Mouse (Mus musculus): Measurements from ENCODE around the gene 9330182O14Rik.

9330182O14Rik gene

DNA sequence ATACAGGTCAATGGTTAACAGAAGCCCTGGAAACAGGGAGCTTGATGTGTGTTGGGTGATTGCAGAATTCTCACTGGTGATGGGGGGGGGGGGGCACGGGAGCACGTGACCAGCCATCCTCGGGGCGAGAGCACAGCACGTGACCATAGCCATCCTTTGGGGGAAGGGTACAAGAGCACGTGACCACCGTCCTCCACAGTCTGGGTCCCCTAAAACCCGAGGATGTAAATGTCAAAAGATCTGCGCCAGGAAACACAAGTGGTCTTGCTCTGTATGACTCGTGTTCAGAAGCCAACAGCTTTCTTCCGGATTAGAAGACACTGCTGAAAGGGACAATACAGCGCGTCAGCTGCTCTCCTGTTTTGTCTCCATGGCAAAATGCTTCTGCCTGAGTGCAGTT, 35.5 kb downstream of the 9330182O14Rik start:
- no peak for TF ChIP-seq CTCF (conservative IDR thresholded peaks at IDR 0.05; ENCODE audit: low read length)
- Histone ChIP-seq H3K4me3 (replicated peaks; ENCODE audit: low read length) (no peak overlapping the region), H3K27me3 (ENCODE audit: insufficient read depth, low read length) (no peaks in the 10 kb centered on the region)

DNA sequence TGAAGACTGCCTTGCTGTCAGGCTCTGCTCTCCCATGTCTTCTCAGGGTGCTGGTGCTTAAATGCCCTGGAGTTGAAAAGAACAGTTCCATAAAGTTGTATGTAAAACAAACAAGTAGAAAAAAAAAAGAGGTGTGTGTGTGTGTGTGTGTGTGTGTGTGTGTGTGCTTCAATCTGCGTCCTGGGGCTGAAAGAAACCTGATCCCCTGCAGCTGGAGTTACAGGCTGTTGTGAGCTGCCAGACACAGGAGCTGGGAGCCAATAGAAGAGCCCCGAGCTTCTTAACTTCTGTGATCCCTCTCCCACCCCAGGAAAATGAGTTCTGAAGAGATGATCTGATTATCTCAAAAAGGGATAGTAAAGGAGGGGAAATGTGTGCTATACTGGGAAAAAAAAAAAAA, 45.3 kb downstream of the 9330182O14Rik start:
- no peaks in the 10 kb centered on the region for H3K36me3 ChIP-seq (ENCODE audit: insufficient read depth, low read length)

More for the DNA sequence above, 35.5 kb downstream of the 9330182O14Rik start:
- Histone ChIP-seq H3K36me3 (ENCODE audit: insufficient read depth, low read length) (no peaks in the 10 kb centered on the region), H3K9me3 (ENCODE audit: low read length) (no peaks in the 10 kb centered on the region), H3K4me1 (replicated peaks; ENCODE audit: low read depth, low read length) (no peaks in the 10 kb centered on the region)

DNA sequence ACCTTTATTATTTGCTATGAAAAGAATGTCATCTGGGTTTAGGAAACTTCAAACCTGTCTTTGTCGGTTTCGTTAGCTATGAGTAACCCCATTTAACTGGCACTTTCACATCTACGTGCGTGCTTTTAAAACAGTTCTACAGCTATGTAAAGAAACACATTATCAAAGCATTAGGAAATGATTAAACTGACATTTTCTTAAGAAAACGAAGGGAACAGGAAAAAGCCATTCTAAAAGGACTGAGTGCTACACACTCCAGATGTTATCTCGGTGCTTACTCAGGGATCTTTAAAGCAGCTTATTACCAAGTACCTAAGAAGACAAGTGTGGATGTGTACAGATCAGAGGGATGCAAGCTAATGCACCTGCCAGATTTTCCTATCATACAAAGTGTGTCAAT, 52.9 kb downstream of the 9330182O14Rik start:
- no peaks in the 10 kb centered on the region for H3K27me3 ChIP-seq (ENCODE audit: insufficient read depth, low read length)
- H3K36me3 ChIP-seq (ENCODE audit: insufficient read depth, low read length): no peaks in the 10 kb centered on the region
- no peak overlapping the region for H3K4me3 ChIP-seq (replicated peaks; ENCODE audit: low read length)
- TF ChIP-seq POU5F1 (IDR thresholded peaks at IDR 0.05; ENCODE audit: borderline replicate concordance, low read length) (no peak), CTCF (conservative IDR thresholded peaks at IDR 0.05; ENCODE audit: low read length) (no peak), NANOG (IDR thresholded peaks at IDR 0.05; ENCODE audit: borderline replicate concordance, low read length) (no peak)
- no peaks in the 10 kb centered on the region for H3K4me1 ChIP-seq (replicated peaks; ENCODE audit: low read depth, low read length)
- no peaks in the 10 kb centered on the region for H3K9me3 ChIP-seq (ENCODE audit: low read length)

More for the DNA sequence above, 45.3 kb downstream of the 9330182O14Rik start:
- Histone ChIP-seq H3K9me3 (ENCODE audit: low read length) (no peaks in the 10 kb centered on the region), H3K4me1 (replicated peaks; ENCODE audit: low read depth, low read length) (no peaks in the 10 kb centered on the region), H3K27me3 (ENCODE audit: insufficient read depth, low read length) (no peaks in the 10 kb centered on the region), H3K4me3 (replicated peaks; ENCODE audit: low read length) (no peak overlapping the region)
- TF ChIP-seq POU5F1 (IDR thresholded peaks at IDR 0.05; ENCODE audit: borderline replicate concordance, low read length) (no peak), CTCF (conservative IDR thresholded peaks at IDR 0.05; ENCODE audit: low read length) (no peak), NANOG (IDR thresholded peaks at IDR 0.05; ENCODE audit: borderline replicate concordance, low read length) (no peak)

All from E14TG2a.4 (cell line).